Mouse (Mus musculus): ENCODE measurements around the gene Golph3l.
A peak's percentile ranks its signal among the peaks of the same experiment; 100 is the strongest.
"Not testable (repeated sequence)": the region's sequence is repeated elsewhere in the genome, so short reads cannot be mapped to it uniquely, and the experiment has no call there.

The Golph3l gene

GRCm38 (mm10) chr3:95588604-95589086, at the start of gene Golph3l:
Gene Golph3l, plus strand, starts transcription at chr3:95588934.
- peak; percentile 99 for DNase-seq (ENCODE audit: low read depth)

- DNase-seq (ENCODE audit: low read depth): no peak
These were observed 49.8 kb upstream of the Golph3l start for GRCm38 (mm10) chr3:95538936-95539335.

GRCm38 (mm10) chr3:95539837-95540236, 48.9 kb upstream of the Golph3l start:
- DNase-seq (ENCODE audit: low read depth): no peak

- DNase-seq (ENCODE audit: low read depth): not testable (repeated sequence)
These were observed 47.5 kb upstream of the Golph3l start for GRCm38 (mm10) chr3:95541186-95541585.

GRCm38 (mm10) chr3:95542171-95542570, 46.6 kb upstream of the Golph3l start:
- DNase-seq (ENCODE audit: low read depth): no peak

GRCm38 (mm10) chr3:95542981-95543380, 45.8 kb upstream of the Golph3l start:
- no peak for DNase-seq (ENCODE audit: low read depth)

DNA sequence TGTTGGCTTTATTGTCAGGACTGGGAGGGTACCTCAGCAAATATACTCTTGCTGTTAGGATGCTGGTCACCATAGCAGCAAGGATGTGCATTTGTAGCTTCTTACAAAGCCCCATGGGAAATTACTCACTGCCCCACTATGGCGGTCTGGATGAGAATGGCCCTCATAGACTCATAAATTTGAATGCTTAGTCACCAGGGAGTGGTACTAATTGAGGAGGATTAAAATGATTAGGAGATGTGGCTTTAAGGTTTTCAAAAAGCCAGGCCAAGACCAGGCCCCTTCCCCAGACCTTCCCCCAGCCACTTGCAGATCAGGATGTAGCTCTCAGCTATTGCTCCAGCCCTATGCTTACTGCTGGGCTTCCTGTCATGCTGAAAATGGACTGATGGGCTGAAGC, 38.6 kb upstream of the Golph3l start:
- no peak for DNase-seq (ENCODE audit: low read depth)

DNA sequence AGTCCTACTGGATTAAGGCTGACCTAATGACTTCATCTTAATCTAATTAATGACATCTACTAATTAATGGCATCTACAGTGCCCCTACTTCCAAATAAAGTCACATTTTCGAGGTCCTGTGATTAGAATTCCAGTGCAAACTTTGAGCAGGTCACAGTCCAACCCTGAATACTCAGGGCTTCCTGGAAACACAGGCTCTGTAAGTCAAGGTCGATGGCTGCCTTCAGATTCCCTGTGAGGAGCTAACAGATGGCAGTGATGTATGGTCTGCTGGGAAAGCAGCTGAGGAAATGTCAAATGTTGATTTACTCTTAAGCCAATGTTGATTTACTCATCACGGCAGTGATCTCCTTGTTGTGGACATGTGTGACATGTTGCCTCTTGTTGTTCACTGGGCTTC, 34.7 kb upstream of the Golph3l start:
- no peak for DNase-seq (ENCODE audit: low read depth)

DNA sequence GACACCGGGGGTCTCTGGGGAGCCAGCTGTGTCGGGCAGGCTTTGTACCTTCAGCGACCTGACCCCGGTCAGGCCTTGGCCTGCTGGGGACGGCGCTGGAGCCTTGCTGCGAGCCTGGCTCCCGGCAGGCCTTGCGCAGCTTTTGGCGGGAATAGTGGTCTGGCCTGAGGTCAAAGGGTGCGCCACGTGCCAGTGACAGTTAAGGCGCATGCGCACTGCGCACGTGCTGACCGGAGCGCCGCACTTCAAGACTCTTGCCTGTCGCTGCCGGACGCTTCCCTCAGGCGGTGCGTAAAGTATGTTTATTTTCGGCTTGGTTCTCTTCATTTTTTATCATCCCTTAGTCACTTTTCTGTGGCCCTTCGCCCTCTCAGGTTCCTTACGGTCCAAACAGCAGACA, 29.3 kb upstream of the Golph3l start, which contains the start of gene Hormad1:
TSS of gene Hormad1 (plus strand) at position 241 of the 400 bp plus-strand sequence.
- DNase-seq (ENCODE audit: low read depth): no peak

DNA sequence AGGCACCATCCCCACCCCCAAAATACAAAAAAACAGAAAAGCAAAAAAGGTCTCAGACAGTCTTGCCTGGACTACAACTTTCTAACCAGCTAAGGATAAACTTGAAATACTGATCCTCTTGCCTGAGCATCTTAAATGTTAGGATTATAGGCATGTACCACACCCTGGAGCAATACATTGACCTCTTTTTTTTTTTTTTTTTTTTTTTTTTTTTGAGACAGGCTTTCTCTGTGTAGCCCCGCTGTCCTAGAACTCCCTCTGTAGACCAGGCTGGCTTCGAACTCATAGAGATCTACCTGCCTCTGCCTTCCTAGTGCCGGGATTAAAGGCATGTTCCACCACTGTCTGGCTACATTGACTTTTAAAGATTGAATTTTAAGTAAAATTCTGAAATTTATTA, 28.0 kb upstream of the Golph3l start:
- no peak for DNase-seq (ENCODE audit: low read depth)

DNA sequence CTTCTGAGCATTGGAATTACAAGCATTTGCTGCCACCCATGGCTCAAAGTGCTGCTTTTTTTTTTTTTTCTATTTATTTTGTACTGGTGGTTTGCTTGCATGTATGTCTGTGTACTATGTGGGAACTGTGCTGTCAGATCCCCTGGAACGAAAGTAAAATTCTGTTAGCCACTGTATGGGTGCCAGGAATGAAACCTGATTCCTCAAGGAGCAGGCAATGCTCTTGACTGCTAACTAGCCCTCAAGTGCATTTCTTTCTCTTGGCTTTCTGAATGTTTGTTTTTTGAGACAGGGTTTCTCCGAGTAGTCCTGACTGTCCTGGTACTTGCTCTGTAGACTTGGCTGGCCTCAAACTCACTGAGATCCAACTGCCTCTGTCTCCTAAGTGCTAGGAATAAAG, 26.9 kb upstream of the Golph3l start:
- peak; percentile 33 for DNase-seq (ENCODE audit: low read depth)

GRCm38 (mm10) chr3:95569585-95569984, 19.1 kb upstream of the Golph3l start:
- DNase-seq (ENCODE audit: low read depth): no peak

GRCm38 (mm10) chr3:95587754-95588603, 755 bp upstream of the Golph3l start:
- DNase-seq (ENCODE audit: low read depth): no peak

GRCm38 (mm10) chr3:95598734-95599133, 10.0 kb downstream of the Golph3l start:
- no peak for DNase-seq (ENCODE audit: low read depth)

DNA sequence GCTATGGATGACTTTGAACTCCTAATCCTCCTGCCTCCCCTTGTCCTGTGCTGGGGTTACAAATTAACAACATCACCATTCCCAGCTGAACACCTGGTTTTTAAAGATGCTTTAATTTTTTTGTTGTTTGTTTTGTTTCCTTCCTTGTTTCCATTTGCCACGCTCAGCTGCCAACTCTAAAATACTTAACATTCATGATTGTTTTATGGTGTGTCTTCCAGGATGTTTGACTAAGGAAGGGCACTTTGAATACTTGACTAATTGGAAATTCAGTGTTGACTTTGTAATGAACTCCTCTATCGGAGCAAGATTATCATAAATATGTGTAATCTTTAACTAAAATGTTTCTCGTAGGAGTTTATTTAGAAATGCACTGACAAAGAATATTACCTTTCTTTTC, 12.6 kb downstream of the Golph3l start:
- DNase-seq (ENCODE audit: low read depth): no peak

DNA sequence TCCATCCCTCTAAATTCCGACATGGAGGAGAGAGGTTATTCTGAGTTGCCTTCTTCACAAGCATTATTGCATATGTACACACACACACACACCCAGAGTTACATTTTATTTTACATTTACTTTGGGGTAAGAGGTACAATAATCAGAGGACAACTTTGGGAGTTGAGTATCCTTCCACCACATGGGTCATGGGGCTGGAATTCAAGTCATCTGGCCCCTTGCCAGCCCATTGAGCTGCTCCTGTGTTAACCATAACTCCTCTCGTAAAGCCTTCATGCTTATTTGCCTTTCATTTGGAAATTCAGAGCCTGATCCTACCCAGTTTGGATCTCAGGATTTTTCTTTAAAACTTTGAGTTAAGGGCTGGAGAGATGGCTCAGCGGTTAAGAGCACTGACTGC, 17.4 kb downstream of the Golph3l start:
- no peak for DNase-seq (ENCODE audit: low read depth)

GRCm38 (mm10) chr3:95609195-95609594, 20.5 kb downstream of the Golph3l start:
- no peak for DNase-seq (ENCODE audit: low read depth)

DNA sequence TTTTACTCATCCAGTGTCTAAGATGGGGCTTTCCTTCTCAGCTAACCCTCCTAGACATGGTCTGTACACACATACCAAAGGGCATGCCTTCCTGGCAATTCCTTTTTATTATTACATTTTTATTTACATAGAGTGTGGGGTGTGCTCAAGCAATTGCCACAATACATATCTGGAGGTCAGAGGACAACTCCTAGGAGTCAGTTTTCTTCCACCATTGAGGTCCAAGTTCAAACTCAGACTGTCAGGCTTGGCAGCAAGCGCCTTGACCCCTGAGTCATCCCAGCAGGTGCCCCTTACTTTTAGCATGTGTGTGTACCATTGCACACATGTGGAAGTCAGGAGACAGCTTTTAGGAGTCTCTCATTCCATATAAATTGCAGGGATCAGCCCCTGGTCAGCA, 25.3 kb downstream of the Golph3l start:
- no peak for DNase-seq (ENCODE audit: low read depth)

GRCm38 (mm10) chr3:95618511-95618910, 29.8 kb downstream of the Golph3l start:
- no peak for DNase-seq (ENCODE audit: low read depth)

GRCm38 (mm10) chr3:95621241-95621640, 32.5 kb downstream of the Golph3l start:
- DNase-seq (ENCODE audit: low read depth): no peak

DNA sequence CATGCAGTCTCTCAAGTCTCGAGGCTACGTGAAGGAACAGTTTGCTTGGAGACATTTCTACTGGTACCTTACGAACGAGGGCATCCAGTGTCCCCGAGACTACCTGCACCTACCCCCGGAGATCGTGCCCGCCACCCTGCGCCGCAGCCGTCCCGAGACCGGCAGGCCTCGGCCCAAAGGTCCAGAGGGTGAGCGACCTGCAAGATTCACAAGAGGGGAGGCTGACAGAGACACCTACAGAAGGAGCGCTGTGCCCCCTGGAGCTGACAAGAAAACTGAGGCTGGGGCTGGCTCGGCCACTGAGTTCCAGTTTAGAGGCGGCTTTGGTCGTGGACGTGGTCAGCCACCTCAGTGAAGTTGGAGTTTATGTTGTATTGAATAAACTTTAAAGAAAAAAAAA, 33.7 kb downstream of the Golph3l start:
- not testable (repeated sequence) for DNase-seq (ENCODE audit: low read depth)

DNA sequence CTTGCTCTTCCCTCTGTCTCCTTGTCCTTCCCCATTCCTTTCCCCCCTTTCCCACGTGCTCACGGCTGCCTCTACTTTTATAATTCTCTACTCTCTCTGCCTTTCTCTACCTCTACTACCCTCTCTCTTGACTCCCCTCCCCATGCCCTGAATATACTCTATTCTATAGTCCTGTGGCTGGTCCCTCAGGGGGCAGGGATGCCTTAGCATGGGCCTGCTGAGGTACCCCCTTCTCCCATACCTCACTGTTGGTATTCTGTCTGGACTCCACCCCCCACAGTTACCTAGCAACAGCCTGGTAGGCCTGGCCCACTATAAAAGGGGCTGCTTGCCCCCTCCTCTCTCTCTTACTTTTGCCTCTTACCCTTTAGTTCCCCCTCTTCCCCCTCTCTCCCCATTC, 34.8 kb downstream of the Golph3l start:
- no peak for DNase-seq (ENCODE audit: low read depth)

DNA sequence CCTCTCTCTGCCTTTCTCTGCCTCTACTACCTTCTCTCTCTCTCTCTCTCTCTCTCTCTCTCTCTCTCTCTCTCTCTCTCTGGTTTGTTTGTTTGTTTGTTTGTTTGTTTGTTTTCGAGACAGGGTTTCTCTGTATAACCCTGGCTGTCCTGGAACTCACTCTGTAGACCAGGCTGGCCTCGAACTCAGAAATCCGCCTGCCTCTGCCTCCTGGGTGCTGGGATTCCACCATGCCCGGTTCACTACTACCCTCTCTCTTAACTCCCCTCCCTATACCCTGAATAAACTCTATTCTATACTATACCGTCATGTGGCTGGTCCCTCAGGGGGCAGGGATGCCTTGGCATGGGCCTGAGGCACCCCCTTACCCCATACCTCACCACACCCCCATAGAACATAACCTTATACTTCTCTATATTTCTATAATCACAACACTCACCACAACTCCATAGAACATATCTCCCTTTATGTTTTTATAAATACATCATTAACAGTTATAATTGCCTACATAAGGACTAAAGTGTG, 35.3 kb downstream of the Golph3l start:
- not testable (repeated sequence) for DNase-seq (ENCODE audit: low read depth)
